Mouse (Mus musculus): ENCODE results near the gene Aebp2.

The Aebp2 gene

GRCm38 (mm10) chr6:140696192-140696879 is 73.9 kb downstream of the Aebp2 start:
- DNase-seq (ENCODE audit: low spot score in 2 of 2), result no peak

GRCm38 (mm10) chr6:140697994-140698393 is 75.5 kb downstream of the Aebp2 start:
- DNase-seq (ENCODE audit: low spot score in 2 of 2), result peak in 1 of 2 experiments; percentile 36

GRCm38 (mm10) chr6:140698596-140698995 is 76.1 kb downstream of the Aebp2 start:
- DNase-seq (ENCODE audit: low spot score in 2 of 2), result no peak

GRCm38 (mm10) chr6:140701259-140701658 is 78.8 kb downstream of the Aebp2 start:
- DNase-seq (ENCODE audit: low spot score in 2 of 2), result no peak

- no peak for DNase-seq (ENCODE audit: low spot score in 2 of 2)
Observed at GRCm38 (mm10) chr6:140705132-140705531, 82.7 kb downstream of the Aebp2 start.

GRCm38 (mm10) chr6:140706056-140706455 is 83.6 kb downstream of the Aebp2 start:
- DNase-seq (ENCODE audit: low spot score in 2 of 2), result no peak

GRCm38 (mm10) chr6:140708059-140708458 is 85.6 kb downstream of the Aebp2 start:
- DNase-seq (ENCODE audit: low spot score in 2 of 2), result no peak

- no peak for DNase-seq (ENCODE audit: low spot score in 2 of 2)
Observed at GRCm38 (mm10) chr6:140709415-140710107, 87.1 kb downstream of the Aebp2 start.

- DNase-seq (ENCODE audit: low spot score in 2 of 2), result peak; percentile 86 to 87
Observed at GRCm38 (mm10) chr6:140712754-140713153, 90.3 kb downstream of the Aebp2 start.

GRCm38 (mm10) chr6:140714905-140715365 is 92.5 kb downstream of the Aebp2 start:
- peak; percentile 77 to 85 for DNase-seq (ENCODE audit: low spot score in 2 of 2)

- DNase-seq (ENCODE audit: low spot score in 2 of 2), result no peak
Observed at GRCm38 (mm10) chr6:140722058-140722457, 99.6 kb downstream of the Aebp2 start.
